Mouse (Mus musculus): Measurements from ENCODE around the gene Chdh. TPM values are rescaled to one million over a fixed set of nuclear protein-coding genes. Genes with fewer than 3 reads are reported as not detected.

The Chdh gene
- polyA plus RNA-seq, 1 experiment from 2014 or later = 0.26 TPM

GRCm38 (mm10) chr14:30043356-30043940 is 34.6 kb downstream of the Chdh start:
- Histone ChIP-seq H3K4me2 (replicated peaks) (no peak overlapping the region), H3K9me3 (no peaks in the 10 kb centered on the region), H3K4me1 (replicated peaks) (no peaks in the 10 kb centered on the region), H3K9ac (replicated peaks) (no peak overlapping the region), H3K4me3 (replicated peaks) (no peak overlapping the region), H3K27me3 (no peaks in the 10 kb centered on the region), H3K27ac (no peak overlapping the region), H3K36me3 (0 out of 2 replicates have a peak, but pooled peaks cover 12% of the 10 kb centered on the region)
- no peak for ATAC-seq
- 88% methylated on average over 7 of the region's 7 CpGs for WGBS

- Histone ChIP-seq H3K27ac (no peak overlapping the region), H3K36me3 (0 out of 2 replicates have a peak, but pooled peaks cover 12% of the 10 kb centered on the region), H3K4me1 (replicated peaks) (no peaks in the 10 kb centered on the region), H3K4me3 (replicated peaks) (no peak overlapping the region), H3K4me2 (replicated peaks) (no peak overlapping the region), H3K9ac (replicated peaks) (no peak overlapping the region), H3K27me3 (no peaks in the 10 kb centered on the region), H3K9me3 (no peaks in the 10 kb centered on the region)
- ATAC-seq = no peak
- WGBS = 89% methylated on average over 10 of the region's 10 CpGs
Measured at GRCm38 (mm10) chr14:30045239-30045638, 36.4 kb downstream of the Chdh start.

DNA sequence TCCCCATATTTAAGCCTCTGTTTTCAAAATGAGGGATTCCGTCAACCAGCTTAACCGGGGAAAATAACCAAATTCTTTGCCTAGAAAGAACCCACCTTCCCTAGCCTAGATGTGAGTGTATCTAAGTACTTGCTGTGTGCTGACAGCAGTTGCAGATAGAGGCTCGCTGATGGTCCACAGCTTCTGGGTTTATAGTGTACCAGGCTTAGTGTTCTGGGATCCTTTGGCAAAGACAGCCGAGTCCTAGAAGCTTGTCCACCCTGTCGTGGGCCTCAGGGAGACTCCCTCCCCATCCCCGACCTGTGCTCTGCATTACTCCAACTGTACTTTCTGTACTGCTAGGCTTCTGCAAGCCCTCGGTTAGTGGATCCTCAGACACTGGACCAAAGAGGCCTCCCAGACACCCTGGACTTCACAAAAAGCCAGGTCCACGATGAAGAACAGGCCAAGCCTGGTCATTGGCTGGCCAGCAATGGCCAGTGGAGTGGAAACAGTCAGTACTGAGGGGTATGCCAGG is 36.9 kb downstream of the Chdh start:
- no peaks in the 10 kb centered on the region for H3K9me3 ChIP-seq
- no peak for ATAC-seq
- WGBS = 86% methylated on average over 8 of the region's 8 CpGs

GRCm38 (mm10) chr14:30046976-30047375 is 38.2 kb downstream of the Chdh start:
- Histone ChIP-seq H3K27ac (no peak overlapping the region), H3K4me3 (replicated peaks) (no peak overlapping the region), H3K27me3 (no peaks in the 10 kb centered on the region), H3K9me3 (no peaks in the 10 kb centered on the region), H3K4me1 (replicated peaks) (no peaks in the 10 kb centered on the region), H3K9ac (replicated peaks) (no peak overlapping the region), H3K4me2 (replicated peaks) (no peak overlapping the region), H3K36me3 (0 out of 2 replicates have a peak, but pooled peaks cover 6% of the 10 kb centered on the region)
- 88% methylated on average over 4 of the region's 4 CpGs for WGBS
- ATAC-seq = no peak

More for the DNA sequence above, 36.9 kb downstream of the Chdh start:
- 0 out of 2 replicates have a peak, but pooled peaks cover 12% of the 10 kb centered on the region for H3K36me3 ChIP-seq
- H3K27me3 ChIP-seq = no peaks in the 10 kb centered on the region
- H3K4me3 ChIP-seq (replicated peaks) = no peak overlapping the region
- no peak overlapping the region for H3K9ac ChIP-seq (replicated peaks)
- H3K4me1 ChIP-seq (replicated peaks) = no peaks in the 10 kb centered on the region
- H3K27ac ChIP-seq = no peak overlapping the region
- H3K4me2 ChIP-seq (replicated peaks) = no peak overlapping the region

GRCm38 (mm10) chr14:30048049-30048448 is 39.2 kb downstream of the Chdh start:
- Histone ChIP-seq H3K27ac (no peak overlapping the region), H3K4me3 (replicated peaks) (no peak overlapping the region), H3K27me3 (no peaks in the 10 kb centered on the region), H3K36me3 (0 out of 2 replicates have a peak, but pooled peaks cover 4% of the 10 kb centered on the region), H3K9ac (replicated peaks) (no peak overlapping the region), H3K9me3 (no peaks in the 10 kb centered on the region), H3K4me1 (replicated peaks) (no peaks in the 10 kb centered on the region), H3K4me2 (replicated peaks) (no peak overlapping the region)
- no peak for ATAC-seq
- WGBS = 89% methylated on average over 3 of the region's 3 CpGs

DNA sequence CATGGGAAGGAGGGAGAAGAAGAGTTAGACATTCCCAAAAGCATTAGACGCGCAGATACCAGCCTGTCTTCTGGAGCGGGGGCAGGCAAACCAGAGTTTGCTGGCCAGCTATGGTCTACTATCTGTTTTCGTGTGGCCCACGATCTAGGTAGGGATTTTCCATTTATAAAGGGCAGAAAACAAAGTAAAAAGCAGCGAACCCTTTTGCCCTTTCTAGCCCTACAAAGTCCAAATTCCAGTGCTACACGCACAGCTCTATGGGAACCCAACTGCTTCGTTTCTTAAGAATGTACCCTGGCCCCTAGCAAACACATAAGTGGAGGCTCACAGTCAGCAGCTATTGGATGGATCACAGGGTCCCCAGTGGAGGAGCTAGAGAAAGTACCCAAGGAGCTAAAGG is 41.5 kb downstream of the Chdh start:
- ATAC-seq = no peak
- H3K9ac ChIP-seq (replicated peaks) = no peak overlapping the region
- WGBS = 84% methylated on average over 8 of the region's 8 CpGs
- no peak overlapping the region for H3K4me3 ChIP-seq (replicated peaks)
- H3K27ac ChIP-seq = no peak overlapping the region
- no peak overlapping the region for H3K4me2 ChIP-seq (replicated peaks)
- 0 out of 2 replicates have a peak, but pooled peaks cover 4% of the 10 kb centered on the region for H3K36me3 ChIP-seq
- no peaks in the 10 kb centered on the region for H3K4me1 ChIP-seq (replicated peaks)
- H3K9me3 ChIP-seq = no peaks in the 10 kb centered on the region
- H3K27me3 ChIP-seq = no peaks in the 10 kb centered on the region

DNA sequence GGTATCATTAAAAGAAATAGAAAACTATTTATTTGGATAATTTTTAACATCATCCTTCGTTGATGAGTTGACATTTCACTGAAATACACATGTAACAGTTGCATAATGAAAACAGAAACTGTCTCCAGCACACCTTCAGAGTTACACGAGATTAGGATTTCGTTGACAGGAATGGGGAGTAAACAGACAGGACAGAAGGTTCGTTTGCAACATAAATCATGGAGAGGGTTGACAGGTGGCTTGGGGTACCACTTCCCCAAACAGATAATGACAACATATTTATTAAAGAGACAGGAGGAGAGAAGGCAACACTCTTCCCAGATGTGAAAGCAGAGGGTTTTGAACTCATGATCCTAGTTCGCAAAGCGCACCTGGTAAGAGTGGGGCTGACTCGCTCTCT is 46.1 kb downstream of the Chdh start:
- WGBS = 85% methylated on average over 7 of the region's 7 CpGs
- Histone ChIP-seq H3K27ac (no peak overlapping the region), H3K4me1 (replicated peaks) (peaks cover 7% of the 10 kb centered on the region), H3K9ac (replicated peaks) (no peak overlapping the region), H3K27me3 (no peaks in the 10 kb centered on the region), H3K4me3 (replicated peaks) (no peak overlapping the region), H3K4me2 (replicated peaks) (no peak overlapping the region), H3K36me3 (0 out of 2 replicates have a peak, but pooled peaks cover 4% of the 10 kb centered on the region), H3K9me3 (no peaks in the 10 kb centered on the region)
- no peak for ATAC-seq

GRCm38 (mm10) chr14:30056031-30056766 is 47.4 kb downstream of the Chdh start:
- Histone ChIP-seq H3K36me3 (0 out of 2 replicates have a peak, but pooled peaks cover 4% of the 10 kb centered on the region), H3K4me3 (replicated peaks) (no peak overlapping the region), H3K27me3 (no peaks in the 10 kb centered on the region), H3K9ac (replicated peaks) (no peak overlapping the region), H3K4me1 (replicated peaks) (peaks cover 7% of the 10 kb centered on the region), H3K27ac (0 out of 2 replicates have a peak overlapping the region, but pooled peaks have one; percentile 11), H3K9me3 (no peaks in the 10 kb centered on the region), H3K4me2 (replicated peaks) (no peak overlapping the region)
- WGBS = 49% methylated on average over 13 of the region's 13 CpGs
- ATAC-seq = peak; percentile 88

DNA sequence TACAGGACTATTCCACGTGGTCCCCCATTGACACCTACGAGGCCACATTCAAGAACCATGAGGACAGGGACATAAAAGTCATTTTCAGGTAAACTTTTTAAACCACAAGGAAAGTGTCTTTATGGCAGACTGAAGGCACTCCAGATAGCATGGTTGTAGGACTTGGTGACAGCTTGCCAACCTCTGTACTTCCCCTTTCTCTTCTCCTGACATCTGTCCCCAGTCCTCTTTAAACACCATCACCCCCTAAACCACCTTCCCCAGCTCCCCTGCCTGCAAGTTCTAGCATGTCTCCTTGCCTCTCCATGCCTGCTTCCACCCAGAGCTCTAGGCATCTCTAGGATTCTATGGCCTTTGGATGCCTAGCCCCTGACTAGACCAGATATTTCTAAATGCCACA is 56.0 kb downstream of the Chdh start:
- Histone ChIP-seq H3K4me1 (replicated peaks) (no peaks in the 10 kb centered on the region), H3K4me2 (replicated peaks) (no peak overlapping the region), H3K9ac (replicated peaks) (no peak overlapping the region), H3K36me3 (no peaks in the 10 kb centered on the region), H3K27me3 (no peaks in the 10 kb centered on the region), H3K4me3 (replicated peaks) (no peak overlapping the region), H3K27ac (no peak overlapping the region), H3K9me3 (no peaks in the 10 kb centered on the region)
- ATAC-seq = no peak
- WGBS = 85% methylated on average over 2 of the region's 2 CpGs

GRCm38 (mm10) chr14:30066752-30067151 is 57.9 kb downstream of the Chdh start:
- H3K4me1 ChIP-seq (replicated peaks) = no peaks in the 10 kb centered on the region

DNA sequence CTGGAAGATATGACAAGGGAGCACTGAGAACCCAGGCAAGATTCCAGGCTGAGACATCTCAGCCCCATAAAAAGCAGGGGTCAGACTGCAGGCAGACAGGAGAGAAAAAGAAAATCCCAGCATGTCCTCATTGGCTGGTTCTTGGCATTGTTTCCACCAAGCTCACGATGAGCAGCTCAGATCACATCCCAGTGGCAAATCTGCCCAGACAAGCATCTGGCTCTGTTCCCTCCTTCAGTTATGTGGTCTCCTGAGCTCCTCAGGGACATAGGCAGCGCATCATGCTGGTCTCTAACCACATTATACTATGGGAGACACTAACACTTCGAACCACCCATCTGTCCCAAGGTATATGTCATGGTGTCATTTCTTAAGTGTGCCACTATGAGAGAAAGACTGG is 59.7 kb downstream of the Chdh start:
- no peak overlapping the region for H3K4me2 ChIP-seq (replicated peaks)
- ATAC-seq = no peak
- WGBS = 75% methylated on average over 3 of the region's 3 CpGs

More at GRCm38 (mm10) chr14:30066752-30067151, 57.9 kb downstream of the Chdh start:
- H3K36me3 ChIP-seq = no peaks in the 10 kb centered on the region
- no peaks in the 10 kb centered on the region for H3K9me3 ChIP-seq
- WGBS = 86% methylated on average over 12 of the region's 12 CpGs
- ATAC-seq = no peak
- no peak overlapping the region for H3K27ac ChIP-seq
- H3K4me3 ChIP-seq (replicated peaks) = no peak overlapping the region
- no peak overlapping the region for H3K4me2 ChIP-seq (replicated peaks)
- no peak overlapping the region for H3K9ac ChIP-seq (replicated peaks)
- H3K27me3 ChIP-seq = no peaks in the 10 kb centered on the region

DNA sequence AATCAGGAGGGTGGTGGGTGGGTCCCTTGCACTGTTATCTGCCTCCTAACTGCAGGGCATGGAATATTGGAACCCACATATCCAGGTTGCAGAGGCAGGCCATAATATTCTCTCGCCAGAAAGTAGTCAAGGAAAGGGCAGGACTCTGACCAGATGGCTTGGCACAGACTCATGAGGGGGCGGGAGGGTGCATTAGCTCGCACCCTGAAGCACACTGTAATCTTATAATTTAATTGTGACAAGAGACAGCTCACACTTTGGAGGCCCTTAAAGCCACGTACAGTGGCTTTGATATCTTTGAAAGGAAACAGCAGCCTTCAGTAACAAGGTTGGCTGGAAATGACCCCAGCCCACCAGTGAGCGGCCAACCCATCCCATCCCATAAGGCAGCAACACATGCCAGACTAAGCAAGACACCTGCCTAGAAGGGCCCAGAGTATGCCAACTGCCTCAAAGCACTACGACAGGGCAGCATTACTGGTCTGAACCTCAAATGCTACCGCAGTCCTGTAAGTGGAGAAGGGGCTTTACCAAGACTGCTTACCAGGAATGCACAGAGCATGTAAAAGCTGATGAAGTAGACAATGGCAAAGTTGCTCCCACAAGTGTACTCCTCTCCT is 66.6 kb downstream of the Chdh start:
- H3K36me3 ChIP-seq = peaks cover 5% of the 10 kb centered on the region; the same call in 1 of the 2 replicates
- H3K27ac ChIP-seq = no peak overlapping the region
- 89% methylated on average over 7 of the region's 7 CpGs for WGBS
- no peak for ATAC-seq
- H3K4me2 ChIP-seq (replicated peaks) = no peak overlapping the region
- no peaks in the 10 kb centered on the region for H3K4me1 ChIP-seq (replicated peaks)
- H3K9me3 ChIP-seq = no peaks in the 10 kb centered on the region
- no peaks in the 10 kb centered on the region for H3K27me3 ChIP-seq
- no peak overlapping the region for H3K4me3 ChIP-seq (replicated peaks)
- no peak overlapping the region for H3K9ac ChIP-seq (replicated peaks)

More for the DNA sequence above, 59.7 kb downstream of the Chdh start:
- H3K4me1 ChIP-seq (replicated peaks) = no peaks in the 10 kb centered on the region
- no peak overlapping the region for H3K9ac ChIP-seq (replicated peaks)
- H3K4me3 ChIP-seq (replicated peaks) = no peak overlapping the region
- H3K27ac ChIP-seq = no peak overlapping the region
- no peaks in the 10 kb centered on the region for H3K9me3 ChIP-seq
- no peaks in the 10 kb centered on the region for H3K27me3 ChIP-seq
- H3K36me3 ChIP-seq = 0 out of 2 replicates have a peak, but pooled peaks cover 1% of the 10 kb centered on the region
